Comparison of ENCODE assay signal across 24 mouse cellular contexts in genomic region chr2:38540666-38541065, GRCm38 (mm10). TPM values are rescaled to one million over a fixed set of nuclear protein-coding genes. Genes with fewer than 3 reads are reported as not detected.
DNase-seq lines count a peak whose midpoint lies in the region; ATAC-seq lines count a peak whose summit lies in the region.
"Had no signal": no experiment of that assay in that cellular context is flagged by ENCODE, and none has a peak within 500 bp of the region (broad histone marks: within the 10 kb centered on the region; RNA-seq: fewer than 3 reads in every experiment).

No protein-coding gene starts in this region.

- H3K4me1 ChIP-seq in heart, embryonic 14.5 days (ENCODE audit: control insufficient read depth in 2 of 2, insufficient read depth in 2 of 2, low read length in 2 of 2), result peaks cover 37 to 62% of the 10 kb centered on the region in 2 experiments
- peaks cover 67% of the 10 kb centered on the region for H3K4me1 ChIP-seq in midbrain, embryonic 10.5 days
- H3K4me1 ChIP-seq in midbrain, embryonic 15.5 days, result peaks cover 13% of the 10 kb centered on the region

- peak overlapping the region; percentile 27; the same call in 1 of the 2 replicates for H3K4me2 ChIP-seq in heart, embryonic 14.5 days (ENCODE audit: low read length)
- H3K4me2 ChIP-seq in midbrain, embryonic 15.5 days, result no peak overlapping the region
- H3K4me2 ChIP-seq: hindbrain, embryonic 14.5 days; limb, embryonic 13.5 days; liver, embryonic 12.5 days; midbrain, embryonic 11.5 days; neural tube, embryonic 15.5 days; stomach, embryonic 15.5 days had no signal

- 0 out of 2 replicates have a peak overlapping the region, but pooled peaks have one; percentile 21 for H3K9ac ChIP-seq in heart, embryonic 14.5 days (ENCODE audit: low read length)
- H3K9ac ChIP-seq in midbrain, embryonic 15.5 days, result no peak overlapping the region
- H3K9ac ChIP-seq: forebrain, postnatal 0 days; hindbrain, embryonic 14.5 days; limb, embryonic 13.5 days; liver, embryonic 12.5 days; neural tube, embryonic 15.5 days; stomach, embryonic 15.5 days had no signal

- no peaks in the 10 kb centered on the region for H3K36me3 ChIP-seq in heart, embryonic 14.5 days (ENCODE audit: control insufficient read depth, insufficient read depth, low read length)
- H3K36me3 ChIP-seq in midbrain, embryonic 10.5 days, result no peaks in the 10 kb centered on the region
- H3K36me3 ChIP-seq in midbrain, embryonic 15.5 days (replicated peaks), result no peaks in the 10 kb centered on the region
- H3K36me3 ChIP-seq: embryonic facial prominence, embryonic 10.5 days; limb, embryonic 13.5 days; liver, embryonic 12.5 days; neural tube, embryonic 15.5 days; stomach, embryonic 15.5 days had no signal

- WGBS in heart, embryonic 14.5 days, result 72% methylated on average over 6 of the region's 6 CpGs
- 80% methylated on average over 6 of the region's 6 CpGs for WGBS in midbrain, embryonic 10.5 days
- WGBS in midbrain, embryonic 15.5 days, result 80% methylated on average over 6 of the region's 6 CpGs

- peak overlapping the region; percentile 3 to 63; a peak in 2 of 4 replicates for H3K27ac ChIP-seq in heart, embryonic 14.5 days (replicated peaks in 1 of 2; ENCODE audit: control insufficient read depth in 1 of 2, insufficient read depth in 1 of 2, low read depth in 2 of 2, low read length in 2 of 2)
- peak overlapping the region; percentile 60 for H3K27ac ChIP-seq in midbrain, embryonic 10.5 days (replicated peaks)
- no peak overlapping the region for H3K27ac ChIP-seq in midbrain, embryonic 15.5 days
- H3K27ac ChIP-seq: hindbrain, embryonic 14.5 days; kidney, postnatal 0 days; limb, embryonic 13.5 days; neural tube, embryonic 15.5 days; stomach, embryonic 15.5 days had no signal

- no peak for ATAC-seq in cerebellum, adult (ENCODE audit: insufficient number of reproducible peaks, low FRiP score, low TSS enrichment)
- ATAC-seq in heart, embryonic 14.5 days (ENCODE audit: insufficient number of reproducible peaks, insufficient read depth, low FRiP score, low read depth), result no peak
- ATAC-seq in midbrain, embryonic 15.5 days (replicated peaks), result no peak
- ATAC-seq: forebrain, postnatal 0 days; liver, embryonic 12.5 days had no signal

- H3K9me3 ChIP-seq in heart, embryonic 14.5 days (ENCODE audit: control insufficient read depth, low read length), result no peaks in the 10 kb centered on the region
- H3K9me3 ChIP-seq in midbrain, embryonic 10.5 days (replicated peaks), result no peaks in the 10 kb centered on the region
- H3K9me3 ChIP-seq in midbrain, embryonic 15.5 days, result no peaks in the 10 kb centered on the region
- H3K9me3 ChIP-seq: embryonic facial prominence, embryonic 10.5 days; limb, embryonic 13.5 days; liver, embryonic 12.5 days; neural tube, embryonic 15.5 days; stomach, embryonic 15.5 days had no signal

- H3K4me3 ChIP-seq in heart, embryonic 14.5 days (ENCODE audit: control insufficient read depth in 1 of 2, insufficient read depth in 1 of 2, low read depth in 1 of 2, low read length in 2 of 2), result no peak overlapping the region
- no peak overlapping the region for H3K4me3 ChIP-seq in midbrain, embryonic 10.5 days
- no peak overlapping the region for H3K4me3 ChIP-seq in midbrain, embryonic 15.5 days
- H3K4me3 ChIP-seq: embryonic facial prominence, embryonic 10.5 days; limb, embryonic 13.5 days; liver, embryonic 12.5 days; neural tube, embryonic 15.5 days; stomach, embryonic 15.5 days had no signal

- peak; percentile 31 for DNase-seq in cerebellum, adult 11 months
- DNase-seq in gastrocnemius, adult 18-20 months (ENCODE audit: low spot score), result peak; percentile 0
- DNase-seq in gastrocnemius, postnatal 10 days, result no peak
- no peak for DNase-seq in heart, postnatal 10 days
- no peak for DNase-seq in midbrain, embryonic 10.5 days (ENCODE audit: low spot score)
- DNase-seq: adrenal gland, postnatal 14 days; forebrain, postnatal 0 days; gastrocnemius, postnatal 36 days; kidney, adult 2 months; layer of hippocampus, adult 9-11 months; lung, adult 18-20 months; lung, postnatal 10 days; thymus, postnatal 36 days had no signal

- no peaks in the 10 kb centered on the region for H3K27me3 ChIP-seq in heart, embryonic 14.5 days (ENCODE audit: control insufficient read depth, insufficient read depth, low read length)
- no peaks in the 10 kb centered on the region for H3K27me3 ChIP-seq in midbrain, embryonic 10.5 days (ENCODE audit: low read depth, poor library complexity, severe bottlenecking)
- H3K27me3 ChIP-seq in midbrain, embryonic 15.5 days (replicated peaks), result no peaks in the 10 kb centered on the region
- H3K27me3 ChIP-seq: limb, embryonic 13.5 days; neural tube, embryonic 15.5 days; stomach, embryonic 15.5 days had no signal

- intact Hi-C loops in heart, postnatal 10 days (cut with DNase I), result no loop called here

RNA-seq across cellular contexts. Expression of gene Nek6, which starts 29.2 kb away (rescaled TPM):
- 10 to 100 TPM; 11.5 to 14.0 TPM for total RNA-seq in gastrocnemius, adult 18-20 months (2021)
- 10 to 100 TPM; 17.2 to 17.5 TPM for total RNA-seq in gastrocnemius, postnatal 10 days (2021)
- 57.7 and 69.7 TPM in 2 replicates for polyA plus RNA-seq in heart, embryonic 14.5 days (2014; fragmentation: Nextera tagmentation; extraction: Ambion mirVana)
- total RNA-seq in heart, postnatal 10 days (2021), result 10 to 100 TPM; 10.6 to 15.2 TPM
- 87.4 and 96.9 TPM in 2 replicates for polyA plus RNA-seq in midbrain, embryonic 10.5 days (2016; fragmentation: Nextera tagmentation; extraction: Ambion mirVana)
- 56.0 and 66.1 TPM in 2 replicates for polyA plus RNA-seq in midbrain, embryonic 15.5 days (2015; fragmentation: Nextera tagmentation; extraction: Ambion mirVana)

Comparison
In these comparisons a context has a peak if more than half of its experiments do, and no peak if none do; other contexts are left out.
1. DNase-seq: peak in cerebellum, adult 11 months (single experiment) and gastrocnemius, adult 18-20 months (single experiment); none in gastrocnemius, postnatal 10 days (single experiment), heart, postnatal 10 days (0 of 2) and midbrain, embryonic 10.5 days (single experiment).